Mouse (Mus musculus) cortical plate, adult 2 months (tissue): ENCODE data around the gene Gm20532.

Source experiments
- CTCF ChIP-seq: fragments of 200-500 bp; IDR thresholded peaks from 2 replicates; pipeline ENCODE4 v1.5.1; 2011; ENCODE audit warnings: mild to moderate bottlenecking, control low read depth, low read length; ENCODE audit not compliant: insufficient read depth; ENCODE audit errors: extremely low read depth
- POLR2A ChIP-seq: fragments of 200-500 bp; IDR thresholded peaks from 2 replicates; pipeline ENCODE4 v1.6.1; 2011; ENCODE audit warnings: mild to moderate bottlenecking, low read length, control low read depth; ENCODE audit not compliant: insufficient read depth; ENCODE audit errors: extremely low read depth

DNA sequence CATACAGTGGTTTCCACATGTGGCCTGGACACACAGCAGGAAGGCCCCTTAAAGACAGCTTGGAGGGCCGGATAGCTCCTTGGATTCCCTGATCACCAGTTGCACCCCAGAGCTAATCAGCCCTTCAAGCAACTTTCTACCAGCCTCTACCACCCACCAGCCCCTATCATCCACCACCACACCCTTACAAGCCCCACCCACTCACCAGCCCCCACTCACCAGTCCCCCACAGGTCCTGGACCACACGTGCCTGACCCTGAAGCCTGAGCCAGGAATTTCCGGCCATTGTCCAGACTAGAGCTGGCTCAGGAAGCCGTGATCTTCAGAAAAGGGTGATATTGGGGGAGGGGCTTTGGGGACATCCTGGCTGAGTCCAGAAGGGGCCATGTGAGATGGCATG is 10.6 kb upstream of the Gm20532 start:
- no peak for TF ChIP-seq POLR2A
- no peak for TF ChIP-seq CTCF
